Mouse (Mus musculus): Measurements from ENCODE around the gene Gm49378.

GRCm38 (mm10) chr14:55643060-55643907 is 5.6 kb upstream of the Gm49378 start, which contains the start of gene Tm9sf1:
- TF ChIP-seq CTCF (IDR thresholded peaks at IDR 0.05; ENCODE audit: low read depth, low read length): no peak
- TF ChIP-seq POLR2A (IDR thresholded peaks at IDR 0.05; ENCODE audit: borderline replicate concordance, low read depth, low read length): 0 out of 2 replicates have a peak, but pooled peaks have one; percentile 4

Data from bone marrow macrophage, adult 2 months (primary cell).